Mouse (Mus musculus) midbrain, embryonic 15.5 days (tissue): ENCODE results near the gene Magel2. TPM values are rescaled to one million over a fixed set of nuclear protein-coding genes. Genes with fewer than 3 reads are reported as not detected.

Experiments
- ATAC-seq: fragments of 200-750 bp; cut with Nextera tagmentation; replicated peaks from 2 replicates; pipeline ENCODE4 v1.8.0; 2017; ENCODE audit warnings: moderate TSS enrichment
- H3K27ac ChIP-seq: fragments of 300-500 bp; sonication (generic); 2 replicates; pipeline ENCODE4 v1.5.1; 2015; ENCODE audit warnings: mild to moderate bottlenecking, inconsistent platforms
- H3K27me3 ChIP-seq: fragments of 300-500 bp; sonication (generic); replicated peaks from 2 replicates; pipeline ENCODE4 v1.6.1; 2015; ENCODE audit warnings: inconsistent platforms
- H3K36me3 ChIP-seq: fragments of 300-500 bp; sonication (generic); replicated peaks from 2 replicates; pipeline ENCODE4 v1.6.1; 2015; ENCODE audit warnings: inconsistent platforms
- H3K4me1 ChIP-seq: fragments of 300-500 bp; sonication (generic); 2 replicates; pipeline ENCODE4 v1.6.1; 2015; ENCODE audit warnings: inconsistent platforms
- H3K4me2 ChIP-seq: fragments of 300-500 bp; sonication (generic); 2 replicates; pipeline ENCODE4 v1.6.1; 2015; ENCODE audit warnings: inconsistent platforms, mild to moderate bottlenecking, moderate library complexity
- H3K4me3 ChIP-seq: fragments of 300-500 bp; sonication (generic); 2 replicates; pipeline ENCODE4 v1.5.1; 2015; ENCODE audit warnings: mild to moderate bottlenecking, inconsistent platforms
- H3K9ac ChIP-seq: fragments of 300-500 bp; sonication (generic); 2 replicates; pipeline ENCODE4 v1.6.1; 2015; ENCODE audit warnings: mild to moderate bottlenecking, inconsistent platforms
- H3K9me3 ChIP-seq: fragments of 300-500 bp; sonication (generic); 2 replicates; pipeline ENCODE4 v1.6.1; 2016; ENCODE audit warnings: inconsistent platforms
- WGBS: fragments of 180-500 bp; shearing (Covaris S2); methylation state at CpG from one replicate; pipeline ENCODE4 v1.1.7; 2015; ENCODE audit warnings: mixed read lengths; 5-methylcytosine and 5-hydroxymethylcytosine counted together
- polyA plus RNA-seq: library from polyadenylated mRNA; unstranded; fragments of >200 nt; fragmentation: Nextera tagmentation; extraction: Ambion mirVana; gene quantifications from 2 replicates; pipeline ENCODE4 v1.2.1, GENCODE M21; 2015

Gene Magel2
- polyA plus RNA-seq, 1 experiment from 2014 or later, result 24.9 TPM

- no peak for ATAC-seq
- H3K4me1 ChIP-seq, result no peaks in the 10 kb centered on the region
- H3K36me3 ChIP-seq, result no peaks in the 10 kb centered on the region
- no peaks in the 10 kb centered on the region for H3K9me3 ChIP-seq
- no peak overlapping the region for H3K9ac ChIP-seq
- H3K4me3 ChIP-seq, result no peak overlapping the region
- no peak overlapping the region for H3K4me2 ChIP-seq
- H3K27ac ChIP-seq, result no peak overlapping the region
- H3K27me3 ChIP-seq, result no peaks in the 10 kb centered on the region
- 21% methylated on average over 8 of the region's 8 CpGs for WGBS
Observed at GRCm38 (mm10) chr7:62428337-62428736, 51.5 kb downstream of the Magel2 start.

Other genes starting within 250 kb of the Magel2 start
- gene Ndn, start 30.4 kb upstream of the Magel2 start, polyA plus RNA-seq, result 789 and 792 TPM in 2 replicates
- 24.6 and 24.8 TPM in 2 replicates for gene Mkrn3, start 43.1 kb downstream of the Magel2 start, polyA plus RNA-seq
- 9.8 and 11.5 TPM in 2 replicates for gene Peg12, start 87.5 kb downstream of the Magel2 start, polyA plus RNA-seq